Mouse (Mus musculus) CD8-positive naive resting alpha-beta T cell, adult 2 months (primary cell): ENCODE results near the gene Prtg.

Experiments
- DNase-seq, 2 experiments: peaks; one replicate each; pipeline ENCODE4 v3.0.0; 2022; ENCODE audit warnings: low read depth in 2 of 2, low spot score in 2 of 2

Prtg gene

GRCm38 (mm10) chr9:72861235-72861634, 54.6 kb downstream of the Prtg start:
- no peak for DNase-seq

DNA sequence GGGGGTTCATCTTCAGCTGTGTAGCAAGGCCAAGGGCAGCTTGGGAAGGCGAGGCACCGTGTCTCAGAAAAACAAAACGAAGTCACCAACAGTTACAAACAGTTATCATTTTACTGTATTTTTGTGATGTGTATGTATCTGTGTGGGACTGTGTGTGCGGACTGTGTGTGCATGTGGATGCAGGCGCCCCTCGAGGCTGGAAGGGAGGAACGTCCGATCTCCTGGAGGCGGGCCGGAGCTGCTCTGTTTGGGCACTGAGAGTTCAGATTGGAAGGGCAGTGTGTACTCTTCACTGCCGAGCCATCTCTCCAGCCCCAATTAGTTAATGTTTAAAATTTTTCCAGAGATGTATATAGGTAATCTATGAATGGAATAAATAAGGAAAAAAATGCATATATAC, 55.5 kb downstream of the Prtg start:
- DNase-seq: no peak

GRCm38 (mm10) chr9:72862955-72863354, 56.3 kb downstream of the Prtg start:
- no peak for DNase-seq

GRCm38 (mm10) chr9:72863773-72864172, 57.1 kb downstream of the Prtg start:
- no peak for DNase-seq

GRCm38 (mm10) chr9:72867434-72867833, 60.8 kb downstream of the Prtg start:
- DNase-seq: no peak

- no peak for DNase-seq
These were observed 62.1 kb downstream of the Prtg start for GRCm38 (mm10) chr9:72868774-72869173.

DNA sequence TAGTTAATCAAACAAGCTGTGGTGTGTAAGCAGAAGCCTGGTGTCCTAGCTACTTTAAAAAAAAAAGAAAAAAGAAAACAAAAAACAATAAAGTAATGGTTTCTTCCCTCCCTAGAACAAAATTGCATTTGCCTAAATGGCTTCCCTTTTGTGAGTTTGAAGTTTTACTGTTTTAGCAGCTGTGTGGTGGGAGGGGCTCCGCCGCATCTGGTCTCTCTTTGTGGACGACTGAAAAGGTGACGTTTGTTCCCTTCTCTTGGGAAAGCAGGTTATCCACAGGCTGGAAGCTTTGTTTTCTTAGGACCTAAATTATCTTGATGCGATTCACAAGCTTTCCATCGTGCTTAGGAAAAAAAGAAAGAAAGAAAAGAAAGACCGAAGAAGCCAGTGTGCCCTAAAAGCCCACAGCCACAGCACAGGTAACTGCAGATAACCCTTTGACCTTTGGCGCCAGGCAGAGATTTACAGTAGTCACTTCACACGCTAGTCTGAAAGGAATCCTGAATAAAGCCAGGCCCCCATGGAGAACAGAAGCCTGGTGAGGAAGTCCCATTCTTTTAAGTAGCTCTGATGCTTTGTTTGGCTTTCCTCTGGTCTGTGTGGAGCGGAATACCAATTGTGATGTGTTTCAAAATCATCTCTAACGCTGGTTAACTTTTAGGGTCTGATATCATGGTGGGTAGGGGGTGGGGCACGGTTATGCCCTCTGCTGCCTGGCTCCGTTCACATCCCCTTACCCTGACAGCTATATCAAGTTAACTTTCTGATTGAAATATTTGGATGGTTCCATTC, 65.0 kb downstream of the Prtg start:
- no peak for DNase-seq

- DNase-seq: no peak
These were observed 65.8 kb downstream of the Prtg start for GRCm38 (mm10) chr9:72872298-72873130.

DNA sequence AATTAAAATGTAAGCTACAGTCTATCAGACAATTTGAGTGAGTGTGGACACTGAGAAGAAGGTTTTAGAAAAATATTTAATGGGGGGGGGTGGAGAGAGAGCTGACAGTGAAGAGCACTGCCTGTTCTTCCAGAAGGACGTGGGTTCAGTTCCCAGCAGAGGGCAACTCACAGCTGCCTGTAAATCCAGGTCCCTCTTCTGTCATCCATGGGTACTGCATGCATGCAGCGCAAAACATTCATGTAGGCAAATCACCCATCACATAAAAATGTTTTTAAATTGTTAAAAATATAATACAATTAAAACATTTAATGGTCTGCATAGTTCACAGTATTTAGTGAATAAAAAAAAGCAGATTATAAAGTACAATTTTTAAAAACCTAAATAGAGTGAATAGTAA, 69.2 kb downstream of the Prtg start:
- no peak for DNase-seq

- DNase-seq: no peak
These were observed 71.2 kb downstream of the Prtg start for GRCm38 (mm10) chr9:72877905-72878304.

- DNase-seq: no peak
These were observed 72.0 kb downstream of the Prtg start for GRCm38 (mm10) chr9:72878656-72879055.

- no peak for DNase-seq
These were observed 72.9 kb downstream of the Prtg start for GRCm38 (mm10) chr9:72879601-72880000.

DNA sequence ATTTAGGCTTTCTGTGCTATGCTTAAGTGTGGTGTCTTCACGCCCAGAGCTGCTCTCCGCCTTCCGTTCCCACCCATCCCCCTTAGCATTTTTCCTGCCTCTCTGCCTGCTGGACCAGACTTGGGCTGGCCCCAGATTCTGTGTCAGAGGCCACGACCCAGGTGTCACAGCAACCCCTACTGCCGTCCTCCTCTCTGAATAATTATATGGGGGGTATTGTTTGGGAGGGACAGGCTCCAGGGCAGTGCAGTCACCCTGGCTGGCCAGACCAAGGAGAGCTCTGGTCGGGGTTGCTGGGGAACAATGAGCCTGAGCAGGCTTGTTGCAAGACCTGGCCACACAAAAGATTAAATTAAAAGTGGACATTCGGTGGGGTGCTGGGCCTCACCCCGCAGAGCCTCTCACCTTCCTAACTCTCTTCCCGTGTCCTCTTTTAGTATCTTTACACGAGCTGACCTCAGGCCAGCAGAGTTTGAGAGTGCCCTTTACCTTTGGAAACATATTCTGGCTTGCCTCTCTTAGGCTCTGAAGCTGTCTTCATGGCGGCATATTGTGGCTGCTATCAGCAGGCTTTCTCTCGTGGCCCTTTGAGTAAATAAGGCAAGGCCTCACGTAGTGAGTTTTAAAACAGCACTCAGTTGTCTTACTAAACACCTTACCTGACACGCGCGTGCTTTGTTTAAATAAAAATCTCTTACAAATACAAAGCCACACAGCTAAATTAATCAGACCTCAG, 73.7 kb downstream of the Prtg start:
- DNase-seq: no peak

DNA sequence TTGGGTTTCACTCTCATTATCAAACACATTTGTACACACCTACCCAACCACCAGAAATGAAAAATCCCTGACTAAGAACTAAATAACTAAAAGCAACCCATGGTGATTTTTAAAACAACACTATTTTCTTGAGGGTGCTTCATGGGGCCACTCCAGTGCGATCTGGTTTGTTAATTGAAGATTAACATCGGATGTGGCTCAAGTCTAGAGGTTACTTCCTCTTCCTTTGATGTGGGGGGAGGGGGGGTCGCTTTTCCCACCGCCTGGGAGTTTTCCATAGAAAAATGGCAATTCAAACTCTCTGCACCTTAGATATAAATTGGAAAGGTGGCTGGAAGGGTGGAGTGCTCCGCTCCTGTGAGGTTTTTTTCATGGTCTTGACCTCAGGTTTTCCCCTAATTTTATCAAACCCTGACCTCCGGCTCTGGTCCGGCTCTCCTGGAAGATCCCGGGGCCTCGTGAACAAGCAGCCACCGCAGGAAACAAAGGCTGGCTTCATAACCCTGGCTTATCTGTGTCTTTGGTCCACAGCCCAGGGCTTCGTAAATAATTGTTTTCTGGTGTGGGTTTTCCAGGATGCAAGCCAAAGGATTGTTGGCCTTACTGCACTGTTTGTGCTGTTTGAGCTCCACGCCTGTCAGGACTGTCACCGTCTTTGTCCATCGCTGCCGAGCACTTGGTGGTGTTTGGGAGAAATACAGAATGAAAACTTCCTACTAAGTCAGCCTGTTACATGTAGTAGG, 74.5 kb downstream of the Prtg start:
- no peak for DNase-seq

DNA sequence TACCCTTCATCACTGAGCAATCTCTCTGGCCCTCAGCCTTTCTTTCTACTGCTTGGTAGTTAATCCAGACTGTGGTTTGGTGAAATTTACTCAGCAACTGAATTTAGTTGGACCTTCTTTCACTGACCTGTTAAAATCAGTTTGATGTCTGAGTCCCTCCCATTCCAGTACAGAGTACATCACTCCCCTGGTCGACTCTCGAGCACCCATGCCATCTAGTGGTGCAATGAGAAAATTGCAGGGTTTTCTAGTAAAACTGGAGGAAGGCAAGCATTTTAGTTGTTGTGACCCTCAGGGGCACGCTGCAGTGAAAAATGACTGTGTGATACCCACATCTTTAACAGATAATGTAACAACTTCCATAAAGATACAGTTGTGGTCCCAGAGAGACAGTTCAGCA, 77.3 kb downstream of the Prtg start:
- DNase-seq: peak; percentile 25 to 29

DNA sequence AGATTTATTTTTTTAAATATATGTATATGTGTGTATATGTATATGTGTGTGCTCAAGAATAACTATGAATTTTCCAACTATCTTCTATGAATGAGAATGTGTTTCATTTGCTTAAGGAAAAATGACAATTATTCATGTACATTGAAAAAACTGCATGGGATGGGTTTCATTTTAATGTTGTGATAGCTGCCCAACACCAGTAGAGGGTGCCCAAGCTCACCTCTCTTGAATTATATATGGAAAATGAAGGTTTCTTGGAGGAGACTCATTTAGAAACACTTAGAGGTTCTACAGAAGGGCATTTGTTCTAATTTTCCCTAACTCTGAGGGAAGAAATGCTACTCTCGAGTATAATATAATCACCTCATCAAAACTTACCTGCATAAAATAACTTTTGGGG, 83.1 kb downstream of the Prtg start:
- DNase-seq: peak in 1 of 2 experiments; percentile 8

GRCm38 (mm10) chr9:72890499-72891085, 83.9 kb downstream of the Prtg start:
- DNase-seq: peak; percentile 52 to 63

DNA sequence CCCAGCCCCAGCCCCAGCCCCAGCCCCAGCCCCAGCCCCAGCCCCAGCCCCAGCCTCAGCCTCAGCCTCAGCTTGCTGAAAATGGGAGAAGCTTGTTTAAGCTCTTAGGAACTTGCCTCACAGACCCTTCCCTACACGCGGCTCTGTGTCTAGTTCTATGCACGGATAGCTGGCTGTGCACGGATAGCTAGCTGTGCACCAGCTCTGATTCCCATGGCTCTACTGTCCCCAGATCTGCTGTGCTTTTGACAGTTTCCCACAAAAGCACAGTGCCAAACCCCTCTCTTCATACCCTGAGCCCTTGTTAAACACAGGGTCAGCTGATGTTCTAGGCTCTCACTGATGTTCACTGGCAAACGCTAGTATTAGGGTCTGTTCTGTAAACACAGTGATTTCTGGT, 86.1 kb downstream of the Prtg start:
- DNase-seq: no peak

DNA sequence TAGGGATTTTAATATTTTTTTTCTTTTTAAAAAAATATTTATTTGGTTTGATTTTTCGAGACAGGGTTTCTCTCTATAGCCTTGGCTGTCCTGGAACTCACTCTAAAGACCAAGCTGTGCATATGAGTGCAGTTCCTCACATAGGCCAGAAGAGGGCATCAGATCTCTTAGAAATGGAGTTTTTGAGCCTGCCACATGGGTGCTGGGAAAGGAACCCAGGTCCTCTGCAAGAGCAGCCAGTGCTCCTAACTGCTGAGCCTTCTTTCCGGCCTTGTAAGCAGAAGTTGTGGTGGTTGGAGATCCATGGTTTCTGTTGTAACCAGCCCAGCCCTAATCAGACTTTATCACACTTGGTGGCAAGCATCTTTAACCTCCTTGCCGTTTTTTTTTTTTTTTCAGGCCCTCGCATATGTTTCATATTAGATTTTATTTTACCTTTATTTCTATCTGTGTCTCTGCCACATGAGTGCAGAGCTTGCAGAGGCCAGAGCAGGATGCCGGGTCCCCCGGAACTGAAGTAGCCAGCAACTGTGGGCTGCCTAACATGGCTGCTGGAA, 88.2 kb downstream of the Prtg start:
- DNase-seq: no peak

GRCm38 (mm10) chr9:72902057-72902456, 95.4 kb downstream of the Prtg start:
- DNase-seq: no peak
